Mouse (Mus musculus) erythroblast, embryonic 14.5 days (primary cell): ENCODE measurements at regions not wholly inside any gene's neighbourhood (a gene's known extent, or its start where the extent isn't known, plus 50 kb on each side); places are given as distances from the start of the nearest gene placed in this dataset.

Experiments
- GATA1 ChIP-seq: IDR thresholded peaks from 2 replicates; pipeline ENCODE4 v1.6.1; 2012; ENCODE audit warnings: low read length, inconsistent platforms, mixed read lengths
- TAL1 ChIP-seq: IDR thresholded peaks from 3 replicates; pipeline ENCODE4 v1.6.1; 2012; ENCODE audit warnings: low read length, inconsistent platforms, mixed read lengths

- TF ChIP-seq TAL1 (no peak), GATA1 (no peak)
Observed at GRCm38 (mm10) chr15:62986147-62986546, 858.8 kb downstream of the Gsdmc2 start.
